Mouse (Mus musculus): ENCODE measurements around the gene Klf5.

GRCm38 (mm10) chr14:99280399-99280798, 18.1 kb upstream of the Klf5 start:
- TF ChIP-seq GATA1 (IDR thresholded peaks at IDR 0.05; ENCODE audit: borderline replicate concordance, low read length), result no peak
- no peak for TF ChIP-seq FLI1 (IDR thresholded peaks at IDR 0.05; ENCODE audit: low read length)
